Mouse (Mus musculus) bone marrow macrophage, adult 2 months (primary cell): ENCODE data around the gene Nap1l5.

Experiments
- CTCF ChIP-seq: IDR thresholded peaks from 2 replicates; pipeline ENCODE4 v1.5.1; 2012; ENCODE audit warnings: low read depth, mild to moderate bottlenecking, low read length, moderate library complexity
- POLR2A ChIP-seq: IDR thresholded peaks from 2 replicates; pipeline ENCODE4 v1.6.1; 2012; ENCODE audit warnings: mild to moderate bottlenecking, low read depth, low read length, borderline replicate concordance

DNA sequence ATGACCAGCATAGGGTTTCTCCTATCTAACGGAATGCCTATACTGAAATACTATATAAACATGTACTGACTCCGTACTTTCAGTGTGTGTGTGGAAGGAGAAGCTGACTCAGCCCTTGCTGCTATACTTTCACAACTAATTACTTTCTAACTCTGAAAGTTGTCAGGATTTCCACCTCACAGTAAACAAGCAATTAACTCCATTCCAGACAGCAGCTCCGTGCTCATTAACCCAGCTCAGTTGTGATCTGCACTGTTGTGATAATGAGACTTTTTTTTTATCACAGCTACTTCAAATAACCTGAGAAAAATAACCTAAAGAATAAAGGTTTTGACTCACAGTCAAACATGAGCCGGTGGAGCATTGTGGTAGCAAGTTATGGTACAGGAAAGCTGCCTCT lies 11.9 kb downstream of the Nap1l5 start:
- TF ChIP-seq POLR2A (no peak), CTCF (no peak)
